Mouse (Mus musculus) hindbrain, embryonic 16.5 days (tissue): ENCODE measurements around the gene Scn11a. TPM values are rescaled to one million over a fixed set of nuclear protein-coding genes. Genes with fewer than 3 reads are reported as not detected.

ENCODE experiments used
- ATAC-seq: fragments of 200-750 bp; cut with Nextera tagmentation; 2 replicates; pipeline ENCODE4 v1.8.0; 2017; ENCODE audit warnings: moderate TSS enrichment, moderate library complexity
- H3K27ac ChIP-seq: fragments of 300-500 bp; sonication (generic); 2 replicates; pipeline ENCODE4 v1.5.1; 2014; ENCODE audit warnings: low read depth, mild to moderate bottlenecking, control low read depth, low read length, moderate library complexity
- H3K27me3 ChIP-seq: fragments of 300-500 bp; sonication (generic); replicated peaks from 2 replicates; pipeline ENCODE4 v1.6.1; 2014; ENCODE audit warnings: low read length; ENCODE audit not compliant: control insufficient read depth, insufficient read depth
- H3K36me3 ChIP-seq: fragments of 300-500 bp; sonication (generic); 2 replicates; pipeline ENCODE4 v1.6.1; 2014; ENCODE audit warnings: mild to moderate bottlenecking, low read length, moderate library complexity, mixed read lengths; ENCODE audit not compliant: control insufficient read depth, insufficient read depth
- H3K4me1 ChIP-seq: fragments of 300-500 bp; sonication (generic); 2 replicates; pipeline ENCODE4 v1.6.1; 2014; ENCODE audit warnings: low read depth, low read length; ENCODE audit not compliant: control insufficient read depth, insufficient read depth
- H3K4me2 ChIP-seq: fragments of 300-500 bp; sonication (generic); 2 replicates; pipeline ENCODE4 v1.6.1; 2014; ENCODE audit warnings: mild to moderate bottlenecking, low read length, control low read depth, moderate library complexity
- H3K4me3 ChIP-seq: fragments of 300-500 bp; sonication (generic); 2 replicates; pipeline ENCODE4 v1.5.1; 2014; ENCODE audit warnings: mild to moderate bottlenecking, low read length, control low read depth, moderate library complexity
- H3K9ac ChIP-seq: fragments of 300-500 bp; sonication (generic); 2 replicates; pipeline ENCODE4 v1.6.1; 2014; ENCODE audit warnings: low read depth, mild to moderate bottlenecking, control low read depth, low read length, moderate library complexity
- H3K9me3 ChIP-seq: fragments of 300-500 bp; sonication (generic); 2 replicates; pipeline ENCODE4 v1.6.1; 2014; ENCODE audit warnings: mild to moderate bottlenecking, low read length, moderate library complexity; ENCODE audit not compliant: control insufficient read depth
- WGBS: fragments of 180-500 bp; shearing (Covaris S2); extraction: QIAGEN DNeasy Blood & Tissue Kit; methylation state at CpG from one replicate; pipeline ENCODE4 v1.1.7; 2014; 5-methylcytosine and 5-hydroxymethylcytosine counted together
- polyA plus RNA-seq: library from polyadenylated mRNA; unstranded; fragments of >200 nt; fragmentation: Nextera tagmentation; extraction: Ambion mirVana; gene quantifications from 2 replicates; pipeline ENCODE4 v1.2.1, GENCODE M21; 2015

Scn11a gene
- polyA plus RNA-seq = 0.35 and 0.46 TPM in 2 replicates

- no peaks in the 10 kb centered on the region for H3K27me3 ChIP-seq
- no peaks in the 10 kb centered on the region for H3K36me3 ChIP-seq
- H3K9me3 ChIP-seq = no peaks in the 10 kb centered on the region
- H3K4me2 ChIP-seq = no peak within 1 kb of the TSS
- H3K27ac ChIP-seq = no peak within 1 kb of the TSS
- WGBS = 43% methylated on average over 4 of the region's 4 CpGs
- H3K4me3 ChIP-seq = no peak within 1 kb of the TSS
- no peaks in the 10 kb centered on the region for H3K4me1 ChIP-seq
- ATAC-seq = no peak
- H3K9ac ChIP-seq = peak within 1 kb of the TSS; percentile 35; the same call in 1 of the 2 replicates
Measured at GRCm38 (mm10) chr9:119825297-119825696, at the start of gene Scn11a. TSS of gene Scn11a (minus strand) at chr9:119825456.

GRCm38 (mm10) chr9:119854170-119854569 lies 28.9 kb upstream of the Scn11a start:
- 74% methylated on average over 8 of the region's 8 CpGs for WGBS
- H3K4me1 ChIP-seq = peaks cover 6% of the 10 kb centered on the region; the same call in 1 of the 2 replicates
- ATAC-seq = no peak
- H3K4me3 ChIP-seq = no peak overlapping the region
- no peaks in the 10 kb centered on the region for H3K9me3 ChIP-seq
- H3K36me3 ChIP-seq = no peaks in the 10 kb centered on the region
- no peak overlapping the region for H3K4me2 ChIP-seq
- H3K27me3 ChIP-seq = no peaks in the 10 kb centered on the region
- no peak overlapping the region for H3K27ac ChIP-seq
- H3K9ac ChIP-seq = no peak overlapping the region

GRCm38 (mm10) chr9:119853071-119853846 lies 28.0 kb upstream of the Scn11a start:
- Histone ChIP-seq H3K36me3 (no peaks in the 10 kb centered on the region), H3K4me1 (peaks cover 6% of the 10 kb centered on the region; the same call in 1 of the 2 replicates), H3K4me2 (no peak overlapping the region), H3K9me3 (no peaks in the 10 kb centered on the region), H3K4me3 (no peak overlapping the region), H3K27me3 (no peaks in the 10 kb centered on the region), H3K27ac (peak overlapping the region; percentile 34; the same call in 1 of the 2 replicates), H3K9ac (no peak overlapping the region)
- 66% methylated on average over 2 of the region's 2 CpGs for WGBS
- ATAC-seq = peak; percentile 63

GRCm38 (mm10) chr9:119852347-119853030 lies 27.2 kb upstream of the Scn11a start:
- whole genome bisulfite sequencing = 31% methylated on average over 10 of the region's 10 CpGs
- H3K4me2 ChIP-seq = no peak overlapping the region
- peak; percentile 75 for ATAC-seq

GRCm38 (mm10) chr9:119849214-119849613 lies 24.0 kb upstream of the Scn11a start:
- no peaks in the 10 kb centered on the region for H3K9me3 ChIP-seq
- no peak overlapping the region for H3K4me3 ChIP-seq
- no peaks in the 10 kb centered on the region for H3K36me3 ChIP-seq
- no peak overlapping the region for H3K9ac ChIP-seq
- peaks cover 6% of the 10 kb centered on the region; the same call in 1 of the 2 replicates for H3K4me1 ChIP-seq
- 15% methylated on average over 8 of the region's 8 CpGs for WGBS
- ATAC-seq = no peak
- no peak overlapping the region for H3K4me2 ChIP-seq
- no peaks in the 10 kb centered on the region for H3K27me3 ChIP-seq
- H3K27ac ChIP-seq = no peak overlapping the region

More at GRCm38 (mm10) chr9:119852347-119853030, 27.2 kb upstream of the Scn11a start:
- H3K9ac ChIP-seq = no peak overlapping the region
- H3K36me3 ChIP-seq = no peaks in the 10 kb centered on the region
- H3K4me3 ChIP-seq = no peak overlapping the region
- peak overlapping the region; percentile 34; the same call in 1 of the 2 replicates for H3K27ac ChIP-seq
- peaks cover 6% of the 10 kb centered on the region; the same call in 1 of the 2 replicates for H3K4me1 ChIP-seq
- H3K9me3 ChIP-seq = no peaks in the 10 kb centered on the region
- no peaks in the 10 kb centered on the region for H3K27me3 ChIP-seq

- peaks cover 6% of the 10 kb centered on the region; the same call in 1 of the 2 replicates for H3K4me1 ChIP-seq
- no peaks in the 10 kb centered on the region for H3K36me3 ChIP-seq
- H3K4me2 ChIP-seq = no peak overlapping the region
- no peaks in the 10 kb centered on the region for H3K27me3 ChIP-seq
- ATAC-seq = no peak
- no peak overlapping the region; the same call in 1 of the 2 replicates for H3K27ac ChIP-seq
- 33% methylated on average over 7 of the region's 7 CpGs for WGBS
- no peak overlapping the region for H3K9ac ChIP-seq
- H3K4me3 ChIP-seq = no peak overlapping the region
- no peaks in the 10 kb centered on the region for H3K9me3 ChIP-seq
Measured at GRCm38 (mm10) chr9:119848671-119849070, 23.4 kb upstream of the Scn11a start.

GRCm38 (mm10) chr9:119847187-119847586 lies 21.9 kb upstream of the Scn11a start:
- Histone ChIP-seq H3K36me3 (no peaks in the 10 kb centered on the region), H3K9me3 (no peaks in the 10 kb centered on the region), H3K27me3 (no peaks in the 10 kb centered on the region), H3K4me1 (peaks cover 4% of the 10 kb centered on the region; the same call in 1 of the 2 replicates), H3K27ac (no peak overlapping the region), H3K4me3 (no peak overlapping the region), H3K4me2 (no peak overlapping the region), H3K9ac (no peak overlapping the region)
- no peak for ATAC-seq
- 69% methylated on average over 6 of the region's 6 CpGs for WGBS

- H3K9me3 ChIP-seq = no peaks in the 10 kb centered on the region
- no peak overlapping the region for H3K9ac ChIP-seq
- no peak for ATAC-seq
- 50% methylated on average over 5 of the region's 5 CpGs for WGBS
- H3K4me2 ChIP-seq = no peak overlapping the region
- no peak overlapping the region for H3K4me3 ChIP-seq
- no peaks in the 10 kb centered on the region for H3K27me3 ChIP-seq
- H3K36me3 ChIP-seq = no peaks in the 10 kb centered on the region
- peaks cover 6% of the 10 kb centered on the region; the same call in 1 of the 2 replicates for H3K4me1 ChIP-seq
- H3K27ac ChIP-seq = no peak overlapping the region; the same call in 1 of the 2 replicates
Measured at GRCm38 (mm10) chr9:119844724-119845123, 19.5 kb upstream of the Scn11a start.

- Histone ChIP-seq H3K4me3 (no peak overlapping the region), H3K4me2 (no peak overlapping the region), H3K27ac (no peak overlapping the region), H3K9me3 (no peaks in the 10 kb centered on the region), H3K36me3 (no peaks in the 10 kb centered on the region), H3K27me3 (no peaks in the 10 kb centered on the region), H3K4me1 (peaks cover 3% of the 10 kb centered on the region; the same call in 1 of the 2 replicates), H3K9ac (no peak overlapping the region)
- no peak for ATAC-seq
- 91% methylated on average over 4 of the region's 4 CpGs for WGBS
Measured at GRCm38 (mm10) chr9:119843549-119843948, 18.3 kb upstream of the Scn11a start.
